Mouse (Mus musculus) T-helper 1 cell (primary cell): Measurements from ENCODE around the gene 5430419D17Rik.

Experiments used
- in situ Hi-C: fragments of 300-600 bp; cut with MboI, MseI; formaldehyde crosslinking; loops from one replicate; pipeline ENCODE4 v1.15.1; 2025; ENCODE audit warnings: high pct_unique_total_duplicates

The 5430419D17Rik gene

DNA sequence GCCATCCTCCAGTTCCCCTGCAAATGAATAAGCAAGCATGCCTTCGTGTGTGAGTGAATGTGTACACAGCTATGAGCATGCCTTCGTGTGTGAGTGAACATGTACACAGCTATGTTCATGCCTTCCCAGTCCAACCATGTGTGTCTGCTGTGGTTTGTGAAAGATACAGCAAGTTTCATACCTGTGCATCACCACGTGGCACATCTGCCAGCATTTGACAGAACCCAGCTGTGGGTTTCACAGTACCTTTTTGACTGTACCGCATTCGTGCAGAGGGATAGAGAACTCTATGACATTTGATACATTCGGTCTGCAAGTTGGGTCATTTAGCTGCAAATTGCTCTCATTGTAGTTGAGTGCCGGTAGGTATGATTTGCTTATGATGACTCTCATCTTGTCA is 140.3 kb downstream of the 5430419D17Rik start:
- in situ Hi-C loops, result no loop called here

DNA sequence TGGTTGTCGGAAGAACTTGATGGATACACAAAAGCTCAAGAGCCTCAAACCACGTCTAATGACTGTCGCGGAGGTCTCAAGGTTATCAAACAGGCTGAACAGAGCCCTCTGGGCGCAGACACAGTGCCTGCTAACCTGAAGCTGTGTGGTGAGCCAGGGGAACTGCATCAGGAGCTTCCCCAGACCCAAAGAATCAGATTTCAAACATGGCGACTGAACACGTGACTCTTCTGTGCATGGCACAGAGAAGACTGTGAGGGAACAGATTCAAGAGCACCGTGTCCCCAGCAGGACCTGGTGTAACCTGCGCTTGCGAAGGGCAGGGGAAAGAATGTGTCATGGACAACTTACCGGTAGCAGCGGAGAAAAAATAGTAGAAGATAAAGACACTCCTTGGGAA is 143.4 kb downstream of the 5430419D17Rik start:
- in situ Hi-C loops, result no loop called here

DNA sequence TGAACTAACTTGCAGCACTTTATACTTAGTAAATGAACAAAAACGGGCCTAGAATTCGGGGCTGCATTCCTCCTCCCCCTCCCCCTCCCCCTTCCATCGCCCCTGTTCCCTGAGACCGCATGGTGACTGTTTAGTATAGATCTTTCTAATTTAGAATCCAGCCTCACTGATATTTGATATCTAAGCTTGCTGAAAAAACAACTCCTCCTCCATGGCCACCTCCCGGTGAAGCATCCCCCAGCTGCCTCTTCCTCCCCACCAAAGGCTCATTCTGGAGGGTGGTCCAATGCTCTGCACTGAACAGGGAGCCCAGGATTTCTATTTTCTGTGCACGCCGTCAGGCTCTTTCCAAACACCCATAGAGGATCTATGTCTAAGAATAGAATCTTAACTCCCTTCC is 144.1 kb downstream of the 5430419D17Rik start:
- in situ Hi-C loops, result no loop called here

DNA sequence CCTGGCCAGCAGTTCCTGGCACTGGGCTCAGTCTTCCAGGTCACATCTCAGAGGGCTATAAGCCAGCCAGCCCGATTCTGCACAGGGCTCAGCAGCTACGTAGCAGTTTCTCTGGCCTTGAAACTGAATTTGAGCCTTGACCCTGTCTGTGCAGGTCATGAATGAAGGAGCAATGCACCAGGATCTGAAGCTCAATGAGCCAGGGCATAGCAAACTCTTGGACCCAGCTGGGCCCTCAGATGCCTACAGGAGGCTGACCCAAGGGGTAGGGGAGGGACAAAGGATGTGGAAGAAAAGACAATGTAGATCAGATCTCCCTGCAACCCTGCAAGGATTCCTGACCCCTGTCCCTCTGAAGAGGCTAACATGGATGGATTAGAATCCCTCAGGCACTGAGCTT is 148.0 kb downstream of the 5430419D17Rik start, which contains the start of gene Cuzd1:
Gene Cuzd1 (minus strand): TSS at position 101 of the 400 bp plus-strand sequence.
- in situ Hi-C loops, result no loop called here

DNA sequence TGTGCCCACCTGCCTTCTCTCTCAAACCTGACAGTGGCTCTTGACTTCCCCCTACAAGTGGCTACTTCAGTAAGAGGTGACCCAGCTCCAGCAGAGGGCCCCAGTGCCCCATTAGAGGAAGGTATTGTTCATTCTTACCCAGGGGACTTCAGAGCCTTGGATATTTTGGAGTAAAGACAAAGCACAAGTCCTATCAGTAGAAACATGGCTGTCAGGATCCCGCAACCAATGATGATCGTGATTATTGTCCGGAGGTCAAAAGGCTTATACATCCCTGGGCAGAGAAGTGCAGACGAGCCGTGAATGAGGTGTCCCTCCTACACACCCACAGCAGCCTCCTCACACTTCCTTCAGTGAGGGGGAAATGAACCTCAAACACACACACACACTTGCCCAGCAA is 152.9 kb downstream of the 5430419D17Rik start:
- in situ Hi-C loops, result no loop called here

DNA sequence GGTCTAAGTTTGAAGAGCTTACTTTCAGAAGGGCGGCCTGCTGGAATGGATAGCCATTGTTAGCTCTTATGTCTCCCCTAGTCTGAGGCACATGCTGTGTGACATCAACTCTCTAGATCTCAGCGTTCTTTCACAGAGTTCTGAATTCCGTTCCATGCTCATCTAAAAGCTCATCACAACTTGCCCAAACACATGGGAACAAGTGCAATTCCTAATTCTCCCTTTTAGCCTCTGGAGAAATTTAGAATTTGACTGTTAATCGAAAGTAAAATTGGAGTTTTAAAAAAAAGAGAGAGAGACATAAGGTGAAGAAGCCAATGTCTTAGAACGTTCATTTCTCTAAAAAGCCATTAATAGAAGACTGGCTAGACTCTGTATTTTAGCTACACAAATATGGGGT is 155.2 kb downstream of the 5430419D17Rik start, which contains the start of gene Fam24b:
Gene Fam24b (minus strand): TSS at position 101 of the 400 bp plus-strand sequence.
- in situ Hi-C loops, result no loop called here

DNA sequence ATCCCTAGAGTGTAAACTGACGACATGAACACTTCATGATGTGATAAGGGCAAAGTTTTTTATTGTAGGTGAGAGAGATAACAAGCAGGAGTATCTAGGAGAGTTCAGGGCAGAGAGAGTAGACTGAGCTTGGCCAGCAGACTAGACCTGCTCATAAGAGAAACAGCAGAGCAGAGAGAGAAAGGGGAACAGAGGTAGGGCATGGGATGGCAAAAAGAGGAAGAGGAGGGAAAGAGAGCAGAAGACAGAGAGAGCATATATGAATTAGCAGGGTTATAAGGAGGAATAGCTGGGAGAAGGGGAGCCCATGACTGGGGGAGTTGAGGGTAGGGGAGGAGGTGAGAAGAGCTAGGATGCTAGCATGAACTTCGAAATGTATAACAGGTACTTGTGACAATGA is 157.5 kb downstream of the 5430419D17Rik start:
- in situ Hi-C loops, result no loop called here

DNA sequence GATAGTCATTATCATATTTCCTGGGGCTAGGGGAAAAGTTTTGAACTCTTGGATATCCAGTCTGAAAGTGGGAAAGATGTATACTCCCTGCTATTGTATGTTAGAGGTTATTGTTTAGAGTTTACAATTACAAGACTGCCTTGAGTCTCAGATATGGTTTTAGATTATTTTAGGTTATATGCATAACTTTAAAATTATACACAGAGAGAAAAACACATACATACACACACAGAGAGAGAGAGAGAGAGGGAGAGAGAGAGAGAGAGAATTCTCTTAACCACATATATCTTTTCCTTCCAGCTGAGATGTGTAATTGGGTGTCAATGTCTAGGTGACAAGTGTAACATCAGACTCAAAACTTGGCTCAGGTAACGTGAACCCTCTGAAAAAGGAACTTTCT is 159.4 kb downstream of the 5430419D17Rik start, which contains the start of gene Fam24a:
Gene Fam24a (plus strand): TSS at position 301 of the 400 bp plus-strand sequence.
- in situ Hi-C loops, result no loop called here

DNA sequence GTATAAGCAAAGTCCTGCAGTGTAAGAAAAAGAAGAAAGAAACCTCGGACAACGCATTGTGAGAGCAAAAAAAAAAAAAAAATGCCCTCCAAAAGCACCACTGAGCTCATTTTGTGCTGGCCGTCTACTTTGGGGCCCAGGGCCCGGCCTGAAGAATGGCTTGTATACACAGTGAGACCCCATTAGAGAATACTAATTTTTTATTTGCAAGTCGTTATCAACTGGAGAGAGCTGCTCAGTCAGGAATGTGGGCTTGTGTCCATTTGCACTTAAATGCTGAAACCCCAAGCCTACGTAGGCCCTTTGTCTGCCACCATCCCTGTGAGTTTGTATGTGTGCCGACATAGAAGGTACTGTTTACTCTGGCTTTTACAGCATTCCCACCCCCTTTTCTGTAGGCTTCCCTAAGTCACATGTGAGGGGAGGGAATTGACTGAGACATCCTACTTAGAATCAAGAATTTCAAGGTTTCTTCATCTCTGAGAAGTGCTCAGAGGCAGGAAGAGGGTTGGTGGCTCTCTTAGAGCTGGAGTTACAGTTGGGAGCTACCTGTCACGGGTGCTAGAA is 163.4 kb downstream of the 5430419D17Rik start:
- in situ Hi-C loops, result no loop called here

DNA sequence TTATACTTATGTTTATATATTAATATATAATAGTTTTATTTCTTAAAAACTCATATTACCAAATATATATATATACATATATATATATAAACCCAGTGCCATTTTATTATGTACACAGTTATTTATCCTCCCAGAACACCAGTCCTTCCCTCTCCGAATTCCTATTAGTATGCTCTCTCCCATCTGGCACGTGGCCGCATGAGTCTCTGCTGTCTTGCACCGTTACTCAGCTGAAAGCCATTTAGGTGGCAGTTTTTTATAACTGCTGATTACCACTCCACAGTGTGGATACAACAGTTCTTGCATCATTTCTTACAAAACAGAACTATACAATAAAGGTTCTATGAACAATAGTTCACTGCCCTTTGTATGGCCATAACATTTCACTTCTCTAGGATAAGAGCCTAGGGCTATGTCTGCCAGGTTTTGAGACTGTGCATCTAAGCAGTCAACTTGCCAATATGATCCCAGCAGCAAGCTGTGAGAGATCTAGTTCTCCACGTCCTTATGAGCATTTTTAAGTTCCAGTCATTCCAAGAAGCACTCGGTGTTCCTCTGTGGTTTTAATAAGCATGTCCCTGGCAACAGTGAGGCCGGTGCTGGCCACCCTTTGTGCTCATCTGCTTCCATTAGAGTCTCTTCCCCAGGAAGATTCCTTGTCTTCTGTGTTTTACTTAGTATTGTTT is 171.8 kb downstream of the 5430419D17Rik start:
- in situ Hi-C loops, result no loop called here
